Mouse (Mus musculus) stomach, embryonic 16.5 days (tissue): ENCODE data around the gene Atf5. TPM values are rescaled to one million over a fixed set of nuclear protein-coding genes. Genes with fewer than 3 reads are reported as not detected.

Experiments
- ATAC-seq: fragments of 200-750 bp; cut with Nextera tagmentation; 2 replicates; pipeline ENCODE4 v1.8.0; 2017; ENCODE audit warnings: moderate number of reproducible peaks, moderate TSS enrichment; ENCODE audit not compliant: insufficient read depth, low FRiP score
- H3K27ac ChIP-seq: fragments of 300-500 bp; sonication (generic); 2 replicates; pipeline ENCODE4 v1.5.1; 2014; ENCODE audit warnings: low read length
- H3K27me3 ChIP-seq: fragments of 300-500 bp; sonication (generic); 2 replicates; pipeline ENCODE4 v1.6.1; 2014; ENCODE audit warnings: low read length, control low read depth, mixed read lengths; ENCODE audit not compliant: control insufficient read depth, insufficient read depth
- H3K36me3 ChIP-seq: fragments of 300-500 bp; sonication (generic); 2 replicates; pipeline ENCODE4 v1.6.1; 2014; ENCODE audit warnings: low read length; ENCODE audit not compliant: control insufficient read depth, insufficient read depth
- H3K4me1 ChIP-seq: fragments of 300-500 bp; sonication (generic); 2 replicates; pipeline ENCODE4 v1.6.1; 2014; ENCODE audit warnings: low read length, control low read depth, mixed read lengths; ENCODE audit not compliant: control insufficient read depth, insufficient read depth
- H3K4me2 ChIP-seq: fragments of 300-500 bp; sonication (generic); 2 replicates; pipeline ENCODE4 v1.6.1; 2014; ENCODE audit warnings: low read depth, low read length, mixed read lengths
- H3K4me3 ChIP-seq: fragments of 300-500 bp; sonication (generic); replicated peaks from 2 replicates; pipeline ENCODE4 v1.5.1; 2014; ENCODE audit warnings: mild to moderate bottlenecking, low read length
- H3K9ac ChIP-seq: fragments of 300-500 bp; sonication (generic); 2 replicates; pipeline ENCODE4 v1.6.1; 2014; ENCODE audit warnings: low read length
- H3K9me3 ChIP-seq: fragments of 300-500 bp; sonication (generic); replicated peaks from 2 replicates; pipeline ENCODE4 v1.6.1; 2016; ENCODE audit warnings: low read length, control low read depth; ENCODE audit not compliant: control insufficient read depth
- WGBS: fragments of 180-500 bp; shearing (Covaris S2); extraction: QIAGEN DNeasy Blood & Tissue Kit; methylation state at CpG from one replicate; pipeline ENCODE4 v1.1.7; 2014; 5-methylcytosine and 5-hydroxymethylcytosine counted together
- polyA plus RNA-seq: library from polyadenylated mRNA; unstranded; fragments of >200 nt; fragmentation: Nextera tagmentation; extraction: Ambion mirVana; gene quantifications from 2 replicates; pipeline ENCODE4 v1.2.1, GENCODE M21; 2015

Gene Atf5
- polyA plus RNA-seq, 1 experiment from 2014 or later = 4.6 TPM

GRCm38 (mm10) chr7:44832763-44833162 is 16.3 kb upstream of the Atf5 start:
- 49% methylated on average over 4 of the region's 4 CpGs for WGBS
- H3K27me3 ChIP-seq = no peaks in the 10 kb centered on the region; the same call in 1 of the 2 replicates

GRCm38 (mm10) chr7:44828706-44829105 is 12.2 kb upstream of the Atf5 start:
- no peak overlapping the region for H3K4me3 ChIP-seq
- no peak for ATAC-seq
- peaks cover 27% of the 10 kb centered on the region for H3K36me3 ChIP-seq
- no peaks in the 10 kb centered on the region for H3K27me3 ChIP-seq
- H3K9me3 ChIP-seq = no peaks in the 10 kb centered on the region
- WGBS = 95% methylated on average over 5 of the region's 5 CpGs
- no peak overlapping the region for H3K27ac ChIP-seq
- H3K9ac ChIP-seq = no peak overlapping the region
- peaks cover 9% of the 10 kb centered on the region for H3K4me1 ChIP-seq
- H3K4me2 ChIP-seq = no peak overlapping the region

More at GRCm38 (mm10) chr7:44832763-44833162, 16.3 kb upstream of the Atf5 start:
- Histone ChIP-seq H3K9ac (no peak overlapping the region), H3K4me3 (no peak overlapping the region), H3K4me2 (no peak overlapping the region), H3K36me3 (peaks cover 27% of the 10 kb centered on the region), H3K4me1 (peaks cover 3% of the 10 kb centered on the region), H3K27ac (no peak overlapping the region), H3K9me3 (no peaks in the 10 kb centered on the region)
- no peak for ATAC-seq

GRCm38 (mm10) chr7:44826771-44827170 is 10.3 kb upstream of the Atf5 start:
- H3K9me3 ChIP-seq = no peaks in the 10 kb centered on the region
- no peak overlapping the region for H3K4me3 ChIP-seq
- 62% methylated on average over 3 of the region's 3 CpGs for WGBS
- H3K4me1 ChIP-seq = peaks cover 18% of the 10 kb centered on the region
- H3K36me3 ChIP-seq = peaks cover 27% of the 10 kb centered on the region
- no peak overlapping the region for H3K9ac ChIP-seq
- H3K4me2 ChIP-seq = no peak overlapping the region
- H3K27me3 ChIP-seq = no peaks in the 10 kb centered on the region
- no peak for ATAC-seq
- H3K27ac ChIP-seq = no peak overlapping the region

- Histone ChIP-seq H3K9me3 (no peaks in the 10 kb centered on the region), H3K9ac (no peak overlapping the region), H3K4me1 (peaks cover 26% of the 10 kb centered on the region), H3K4me2 (no peak overlapping the region), H3K27me3 (no peaks in the 10 kb centered on the region), H3K4me3 (no peak overlapping the region), H3K36me3 (peaks cover 14% of the 10 kb centered on the region), H3K27ac (no peak overlapping the region)
- WGBS = 15% methylated on average over 3 of the region's 3 CpGs
- 0 out of 2 replicates have a peak, but pooled peaks have one; percentile 35 for ATAC-seq
These were observed 8.4 kb upstream of the Atf5 start for GRCm38 (mm10) chr7:44824872-44825271.

GRCm38 (mm10) chr7:44823409-44823808 is 7.0 kb upstream of the Atf5 start:
- ATAC-seq = no peak
- Histone ChIP-seq H3K4me3 (no peak overlapping the region), H3K27ac (no peak overlapping the region), H3K36me3 (no peaks in the 10 kb centered on the region), H3K27me3 (no peaks in the 10 kb centered on the region), H3K4me2 (no peak overlapping the region), H3K9me3 (no peaks in the 10 kb centered on the region), H3K4me1 (peaks cover 38% of the 10 kb centered on the region), H3K9ac (no peak overlapping the region)
- WGBS = 40% methylated on average over 7 of the region's 7 CpGs

GRCm38 (mm10) chr7:44821666-44822448 is 5.4 kb upstream of the Atf5 start:
- no peaks in the 10 kb centered on the region for H3K27me3 ChIP-seq

GRCm38 (mm10) chr7:44820525-44820924 is 4.1 kb upstream of the Atf5 start:
- ATAC-seq = no peak
- H3K27me3 ChIP-seq = no peaks in the 10 kb centered on the region
- H3K9me3 ChIP-seq = no peaks in the 10 kb centered on the region
- peaks cover 46% of the 10 kb centered on the region for H3K4me1 ChIP-seq
- WGBS = 67% methylated on average over 3 of the region's 3 CpGs
- no peaks in the 10 kb centered on the region for H3K36me3 ChIP-seq
- H3K4me2 ChIP-seq = no peak overlapping the region
- no peak overlapping the region for H3K4me3 ChIP-seq
- 0 out of 2 replicates have a peak overlapping the region, but pooled peaks have one; percentile 7 for H3K9ac ChIP-seq
- H3K27ac ChIP-seq = no peak overlapping the region

More at GRCm38 (mm10) chr7:44821666-44822448, 5.4 kb upstream of the Atf5 start:
- H3K4me1 ChIP-seq = peaks cover 50% of the 10 kb centered on the region
- H3K4me2 ChIP-seq = no peak overlapping the region
- 75% methylated on average over 7 of the region's 7 CpGs for WGBS
- H3K4me3 ChIP-seq = no peak overlapping the region
- H3K9ac ChIP-seq = no peak overlapping the region
- H3K9me3 ChIP-seq = no peaks in the 10 kb centered on the region
- H3K27ac ChIP-seq = no peak overlapping the region
- no peaks in the 10 kb centered on the region for H3K36me3 ChIP-seq
- ATAC-seq = no peak

GRCm38 (mm10) chr7:44819863-44820262 is 3.4 kb upstream of the Atf5 start:
- no peak overlapping the region for H3K4me3 ChIP-seq
- 0 out of 2 replicates have a peak overlapping the region, but pooled peaks have one; percentile 89 for H3K4me2 ChIP-seq
- H3K27me3 ChIP-seq = no peaks in the 10 kb centered on the region
- H3K36me3 ChIP-seq = no peaks in the 10 kb centered on the region
- WGBS = 48% methylated on average over 5 of the region's 5 CpGs
- ATAC-seq = no peak
- H3K9ac ChIP-seq = 0 out of 2 replicates have a peak overlapping the region, but pooled peaks have one; percentile 6
- H3K4me1 ChIP-seq = peaks cover 50% of the 10 kb centered on the region
- no peaks in the 10 kb centered on the region for H3K9me3 ChIP-seq
- H3K27ac ChIP-seq = no peak overlapping the region

- 86% methylated on average over 2 of the region's 2 CpGs for WGBS
- peak overlapping the region; percentile 85 for H3K4me3 ChIP-seq
- H3K27ac ChIP-seq = peak overlapping the region; percentile 68
- no peaks in the 10 kb centered on the region for H3K27me3 ChIP-seq
- peak overlapping the region; percentile 95 for H3K9ac ChIP-seq
- H3K4me1 ChIP-seq = peaks cover 51% of the 10 kb centered on the region
- no peak for ATAC-seq
- peak overlapping the region; percentile 89 for H3K4me2 ChIP-seq
- H3K36me3 ChIP-seq = no peaks in the 10 kb centered on the region
- H3K9me3 ChIP-seq = no peaks in the 10 kb centered on the region
These were observed 2.9 kb upstream of the Atf5 start for GRCm38 (mm10) chr7:44819391-44819790.
